Mouse (Mus musculus) midbrain, embryonic 13.5 days (tissue): ENCODE measurements at regions not wholly inside any gene's neighbourhood (a gene's known extent, or its start where the extent isn't known, plus 50 kb on each side); places are given as distances from the start of the nearest gene placed in this dataset.

ENCODE experiments used
- ATAC-seq: fragments of 200-750 bp; cut with Nextera tagmentation; 2 replicates; pipeline ENCODE4 v1.8.0; 2017; ENCODE audit warnings: mild to moderate bottlenecking, moderate TSS enrichment, moderate library complexity
- H3K27ac ChIP-seq: fragments of 300-500 bp; sonication (generic); 2 replicates; pipeline ENCODE4 v1.5.1; 2015; ENCODE audit warnings: inconsistent platforms, mild to moderate bottlenecking, moderate library complexity
- H3K27me3 ChIP-seq: fragments of 300-500 bp; sonication (generic); 2 replicates; pipeline ENCODE4 v1.6.1; 2015; ENCODE audit warnings: mild to moderate bottlenecking, inconsistent platforms
- H3K36me3 ChIP-seq: fragments of 300-500 bp; sonication (generic); 2 replicates; pipeline ENCODE4 v1.6.1; 2015; ENCODE audit warnings: mild to moderate bottlenecking, inconsistent platforms
- H3K4me1 ChIP-seq: fragments of 300-500 bp; sonication (generic); replicated peaks from 2 replicates; pipeline ENCODE4 v1.6.1; 2015; ENCODE audit warnings: inconsistent platforms
- H3K4me2 ChIP-seq: fragments of 300-500 bp; sonication (generic); replicated peaks from 2 replicates; pipeline ENCODE4 v1.6.1; 2015; ENCODE audit warnings: moderate library complexity, mild to moderate bottlenecking, inconsistent platforms
- H3K4me3 ChIP-seq: fragments of 300-500 bp; sonication (generic); replicated peaks from 2 replicates; pipeline ENCODE4 v1.5.1; 2015; ENCODE audit warnings: mild to moderate bottlenecking, inconsistent platforms
- H3K9ac ChIP-seq: fragments of 300-500 bp; sonication (generic); replicated peaks from 2 replicates; pipeline ENCODE4 v1.6.1; 2015; ENCODE audit warnings: mild to moderate bottlenecking, inconsistent platforms
- H3K9me3 ChIP-seq: fragments of 300-500 bp; sonication (generic); 2 replicates; pipeline ENCODE4 v1.6.1; 2016; ENCODE audit warnings: mild to moderate bottlenecking, inconsistent platforms
- WGBS: fragments of 180-500 bp; shearing (Covaris S2); methylation state at CpG from one replicate; pipeline ENCODE4 v1.1.7; 2015; 5-methylcytosine and 5-hydroxymethylcytosine counted together

- ATAC-seq = peak; percentile 37
- no peak overlapping the region for H3K4me2 ChIP-seq
- H3K4me1 ChIP-seq = 0 out of 2 replicates have a peak, but pooled peaks cover 2% of the 10 kb centered on the region
- no peak overlapping the region for H3K27ac ChIP-seq
- H3K4me3 ChIP-seq = no peak overlapping the region
- H3K9ac ChIP-seq = no peak overlapping the region
- no peaks in the 10 kb centered on the region for H3K27me3 ChIP-seq
- no peaks in the 10 kb centered on the region for H3K36me3 ChIP-seq
- H3K9me3 ChIP-seq = no peaks in the 10 kb centered on the region
- WGBS = 64% methylated on average over 8 of the region's 8 CpGs
Measured at GRCm38 (mm10) chr17:77819698-77820097, 380.4 kb upstream of the Crim1 start.

GRCm38 (mm10) chr17:77843949-77844348 lies 356.1 kb upstream of the Crim1 start:
- Histone ChIP-seq H3K9ac (no peak overlapping the region), H3K4me1 (no peaks in the 10 kb centered on the region), H3K36me3 (no peaks in the 10 kb centered on the region), H3K27ac (no peak overlapping the region), H3K4me2 (no peak overlapping the region), H3K4me3 (no peak overlapping the region), H3K9me3 (no peaks in the 10 kb centered on the region), H3K27me3 (no peaks in the 10 kb centered on the region)
- ATAC-seq = no peak
- 85% methylated on average over 3 of the region's 3 CpGs for WGBS

GRCm38 (mm10) chr17:77874497-77874896 lies 325.6 kb upstream of the Crim1 start:
- Histone ChIP-seq H3K4me1 (no peaks in the 10 kb centered on the region), H3K4me3 (no peak overlapping the region), H3K4me2 (no peak overlapping the region), H3K36me3 (no peaks in the 10 kb centered on the region), H3K9ac (no peak overlapping the region), H3K9me3 (no peaks in the 10 kb centered on the region), H3K27ac (no peak overlapping the region), H3K27me3 (no peaks in the 10 kb centered on the region)
- ATAC-seq = no peak
- WGBS = 91% methylated on average over 3 of the region's 3 CpGs

GRCm38 (mm10) chr17:77877016-77877415 lies 323.0 kb upstream of the Crim1 start:
- no peaks in the 10 kb centered on the region for H3K9me3 ChIP-seq
- H3K27ac ChIP-seq = no peak overlapping the region
- no peak overlapping the region for H3K4me3 ChIP-seq
- WGBS = 6% methylated on average over 2 of the region's 2 CpGs
- no peak overlapping the region for H3K4me2 ChIP-seq
- ATAC-seq = no peak
- H3K36me3 ChIP-seq = no peaks in the 10 kb centered on the region
- H3K4me1 ChIP-seq = no peaks in the 10 kb centered on the region
- no peak overlapping the region for H3K9ac ChIP-seq
- no peaks in the 10 kb centered on the region for H3K27me3 ChIP-seq

GRCm38 (mm10) chr17:77885150-77885549 lies 314.9 kb upstream of the Crim1 start:
- no peaks in the 10 kb centered on the region for H3K36me3 ChIP-seq
- H3K4me1 ChIP-seq = no peaks in the 10 kb centered on the region
- H3K27me3 ChIP-seq = no peaks in the 10 kb centered on the region
- H3K9ac ChIP-seq = no peak overlapping the region
- no peak overlapping the region for H3K4me2 ChIP-seq
- ATAC-seq = no peak
- H3K9me3 ChIP-seq = no peaks in the 10 kb centered on the region
- WGBS = 72% methylated on average over 2 of the region's 2 CpGs
- no peak overlapping the region for H3K27ac ChIP-seq
- H3K4me3 ChIP-seq = no peak overlapping the region

- H3K4me2 ChIP-seq = no peak overlapping the region
- no peaks in the 10 kb centered on the region for H3K27me3 ChIP-seq
- no peak overlapping the region for H3K27ac ChIP-seq
- H3K36me3 ChIP-seq = no peaks in the 10 kb centered on the region
- 82% methylated on average over 2 of the region's 2 CpGs for WGBS
- no peaks in the 10 kb centered on the region for H3K4me1 ChIP-seq
- ATAC-seq = no peak
- no peaks in the 10 kb centered on the region for H3K9me3 ChIP-seq
- H3K9ac ChIP-seq = no peak overlapping the region
- H3K4me3 ChIP-seq = no peak overlapping the region
Measured at GRCm38 (mm10) chr17:77889147-77889546, 310.9 kb upstream of the Crim1 start.

- H3K9ac ChIP-seq = no peak overlapping the region
- H3K4me3 ChIP-seq = no peak overlapping the region
- 0 out of 2 replicates have a peak, but pooled peaks have one; percentile 17 for ATAC-seq
- no peak overlapping the region for H3K27ac ChIP-seq
- no peaks in the 10 kb centered on the region for H3K9me3 ChIP-seq
- H3K4me1 ChIP-seq = no peaks in the 10 kb centered on the region; the same call in 1 of the 2 replicates
- 69% methylated on average over 3 of the region's 3 CpGs for WGBS
- H3K4me2 ChIP-seq = no peak overlapping the region
- H3K36me3 ChIP-seq = no peaks in the 10 kb centered on the region
- H3K27me3 ChIP-seq = no peaks in the 10 kb centered on the region
Measured at GRCm38 (mm10) chr17:77904412-77904811, 295.6 kb upstream of the Crim1 start.

- no peak for ATAC-seq
- 91% methylated on average over 4 of the region's 4 CpGs for WGBS
- no peak overlapping the region for H3K4me3 ChIP-seq
Measured at GRCm38 (mm10) chr17:77913962-77914450, 286.0 kb upstream of the Crim1 start.

GRCm38 (mm10) chr17:77930253-77930652 lies 269.8 kb upstream of the Crim1 start:
- Histone ChIP-seq H3K9ac (no peak overlapping the region), H3K9me3 (no peaks in the 10 kb centered on the region), H3K36me3 (no peaks in the 10 kb centered on the region), H3K4me1 (0 out of 2 replicates have a peak, but pooled peaks cover 4% of the 10 kb centered on the region), H3K27me3 (no peaks in the 10 kb centered on the region), H3K4me2 (no peak overlapping the region), H3K27ac (peak overlapping the region; percentile 39; the same call in 1 of the 2 replicates), H3K4me3 (no peak overlapping the region)
- WGBS = 60% methylated on average over 3 of the region's 3 CpGs
- ATAC-seq = peak; percentile 53

More at GRCm38 (mm10) chr17:77913962-77914450, 286.0 kb upstream of the Crim1 start:
- Histone ChIP-seq H3K4me1 (no peaks in the 10 kb centered on the region), H3K36me3 (no peaks in the 10 kb centered on the region), H3K9ac (no peak overlapping the region), H3K4me2 (no peak overlapping the region), H3K27me3 (no peaks in the 10 kb centered on the region), H3K27ac (no peak overlapping the region), H3K9me3 (no peaks in the 10 kb centered on the region)

DNA sequence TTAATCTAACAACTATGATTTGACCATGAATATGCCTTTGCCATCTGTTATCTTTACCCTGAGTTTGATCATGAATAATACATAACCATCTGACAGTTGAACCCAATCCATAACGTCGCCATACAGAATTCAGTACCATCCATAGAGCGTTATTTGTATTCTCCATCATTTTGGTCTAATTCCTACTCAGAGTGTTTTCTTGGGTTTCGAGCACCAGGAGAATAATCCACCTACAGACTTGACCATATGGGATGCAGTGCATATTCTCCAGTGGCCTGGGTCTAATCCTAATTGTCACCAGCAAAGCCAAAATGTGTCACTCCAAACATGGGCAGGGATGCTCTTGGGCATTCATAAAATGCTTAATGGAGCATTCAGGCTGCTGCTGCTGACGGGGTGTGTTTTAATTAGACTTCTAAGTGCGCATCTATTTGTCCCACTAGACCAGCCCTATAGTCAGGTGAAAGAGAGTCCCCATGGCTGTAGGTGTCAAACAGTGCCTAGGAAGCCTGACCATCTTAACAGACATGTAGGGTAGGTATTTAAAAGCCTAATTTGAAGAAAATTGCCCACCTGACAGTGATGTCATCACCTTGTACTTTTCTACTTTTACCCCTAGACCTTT lies 269.0 kb upstream of the Crim1 start:
- 0 out of 2 replicates have a peak, but pooled peaks cover 4% of the 10 kb centered on the region for H3K4me1 ChIP-seq
- no peaks in the 10 kb centered on the region for H3K27me3 ChIP-seq
- H3K9me3 ChIP-seq = no peaks in the 10 kb centered on the region
- peak; percentile 81 for ATAC-seq
- H3K4me2 ChIP-seq = no peak overlapping the region
- H3K36me3 ChIP-seq = no peaks in the 10 kb centered on the region
- H3K4me3 ChIP-seq = no peak overlapping the region
- 46% methylated on average over 6 of the region's 6 CpGs for WGBS
- H3K9ac ChIP-seq = no peak overlapping the region
- no peak overlapping the region for H3K27ac ChIP-seq

DNA sequence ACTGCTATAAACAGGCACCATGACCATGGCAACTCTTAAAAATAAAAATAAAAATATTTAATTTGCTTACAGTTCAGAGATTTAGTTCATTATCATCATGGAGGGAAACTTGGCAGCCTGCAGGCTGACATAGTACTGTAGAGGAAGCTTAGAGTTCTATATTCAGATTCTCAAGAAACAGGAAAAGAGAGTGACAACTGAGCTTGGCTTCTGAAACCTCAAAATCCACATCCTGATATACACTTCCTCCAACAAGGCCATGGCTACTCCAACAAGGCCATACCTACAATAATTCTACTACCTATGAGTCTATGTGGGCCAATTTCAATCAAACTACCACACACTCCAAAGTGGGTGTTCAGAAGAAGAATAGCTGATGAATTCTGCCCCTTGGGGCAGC lies 266.9 kb upstream of the Crim1 start:
- no peak overlapping the region for H3K27ac ChIP-seq
- H3K4me2 ChIP-seq = no peak overlapping the region
- no peaks in the 10 kb centered on the region for H3K9me3 ChIP-seq
- no peaks in the 10 kb centered on the region for H3K36me3 ChIP-seq
- no peaks in the 10 kb centered on the region for H3K27me3 ChIP-seq
- H3K4me1 ChIP-seq = 0 out of 2 replicates have a peak, but pooled peaks cover 4% of the 10 kb centered on the region
- ATAC-seq = no peak
- no peak overlapping the region for H3K9ac ChIP-seq
- H3K4me3 ChIP-seq = no peak overlapping the region

- WGBS = 94% methylated on average over 4 of the region's 4 CpGs
- ATAC-seq = no peak
- H3K9me3 ChIP-seq = no peaks in the 10 kb centered on the region
- H3K36me3 ChIP-seq = no peaks in the 10 kb centered on the region
- H3K4me1 ChIP-seq = no peaks in the 10 kb centered on the region
- no peak overlapping the region for H3K4me3 ChIP-seq
- H3K9ac ChIP-seq = no peak overlapping the region
- H3K27ac ChIP-seq = no peak overlapping the region
- no peak overlapping the region for H3K4me2 ChIP-seq
- no peaks in the 10 kb centered on the region for H3K27me3 ChIP-seq
Measured at GRCm38 (mm10) chr17:77958048-77958447, 242.0 kb upstream of the Crim1 start.

DNA sequence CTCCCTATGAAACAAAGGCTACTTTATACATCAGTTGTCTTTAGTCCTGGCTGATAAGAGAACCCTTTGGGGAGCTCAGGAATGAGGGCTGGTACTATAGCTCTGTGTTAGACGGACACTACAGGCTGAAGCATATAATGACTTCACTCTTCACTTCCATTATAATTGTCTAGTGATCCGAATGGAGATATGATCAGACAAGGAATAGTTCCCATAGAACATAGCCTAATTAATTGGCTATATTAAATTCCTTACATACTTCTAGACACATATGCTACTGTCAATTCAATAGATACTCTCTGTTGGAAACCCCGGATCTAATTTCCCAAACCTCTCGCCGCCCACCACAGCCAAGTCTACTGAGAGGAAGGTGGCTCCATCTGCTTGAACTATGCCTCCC lies 238.8 kb upstream of the Crim1 start:
- Histone ChIP-seq H3K4me2 (no peak overlapping the region), H3K9ac (no peak overlapping the region), H3K4me3 (no peak overlapping the region), H3K27ac (no peak overlapping the region), H3K4me1 (no peaks in the 10 kb centered on the region), H3K27me3 (no peaks in the 10 kb centered on the region), H3K9me3 (no peaks in the 10 kb centered on the region), H3K36me3 (no peaks in the 10 kb centered on the region)
- WGBS = 87% methylated on average over 5 of the region's 5 CpGs
- ATAC-seq = no peak
